Mouse (Mus musculus) heart, embryonic 11.5 days (tissue): ENCODE data around the gene Rnasek. TPM values are rescaled to one million over a fixed set of nuclear protein-coding genes. Genes with fewer than 3 reads are reported as not detected.

Source experiments
- ATAC-seq: fragments of 200-750 bp; cut with Nextera tagmentation; replicated peaks from 2 replicates; pipeline ENCODE4 v1.8.0; 2017; ENCODE audit warnings: moderate library complexity; ENCODE audit not compliant: insufficient number of reproducible peaks, low FRiP score, low TSS enrichment
- H3K27ac ChIP-seq: fragments of 300-500 bp; sonication (generic); 2 replicates; pipeline ENCODE4 v1.5.1; 2014; ENCODE audit warnings: mild to moderate bottlenecking, low read depth, low read length
- H3K27me3 ChIP-seq: fragments of 300-500 bp; sonication (generic); 2 replicates; pipeline ENCODE4 v1.6.1; 2014; ENCODE audit warnings: mild to moderate bottlenecking, low read length, mixed read lengths; ENCODE audit not compliant: control insufficient read depth, insufficient read depth
- H3K36me3 ChIP-seq: fragments of 300-500 bp; sonication (generic); 2 replicates; pipeline ENCODE4 v1.6.1; 2014; ENCODE audit warnings: mild to moderate bottlenecking, low read length, moderate library complexity, mixed read lengths; ENCODE audit not compliant: control insufficient read depth, insufficient read depth
- H3K4me1 ChIP-seq: fragments of 300-500 bp; sonication (generic); 2 replicates; pipeline ENCODE4 v1.6.1; 2014; ENCODE audit warnings: low read length; ENCODE audit not compliant: control insufficient read depth, insufficient read depth
- H3K4me2 ChIP-seq: fragments of 300-500 bp; sonication (generic); 2 replicates; pipeline ENCODE4 v1.6.1; 2014; ENCODE audit warnings: mild to moderate bottlenecking, moderate library complexity
- H3K4me3 ChIP-seq: fragments of 300-500 bp; sonication (generic); 2 replicates; pipeline ENCODE4 v1.5.1; 2014; ENCODE audit warnings: low read depth, low read length
- H3K9ac ChIP-seq: fragments of 300-500 bp; sonication (generic); 2 replicates; pipeline ENCODE4 v1.6.1; 2014; ENCODE audit warnings: mild to moderate bottlenecking, low read depth, low read length, moderate library complexity
- H3K9me3 ChIP-seq: fragments of 300-500 bp; sonication (generic); replicated peaks from 2 replicates; pipeline ENCODE4 v1.6.1; 2016; ENCODE audit warnings: low read length; ENCODE audit not compliant: control insufficient read depth
- WGBS: fragments of 180-500 bp; shearing (Covaris S2); extraction: QIAGEN DNeasy Blood & Tissue Kit; methylation state at CpG from one replicate; pipeline ENCODE4 v1.1.7; 2014; ENCODE audit not compliant: insufficient replicate concordance; 5-methylcytosine and 5-hydroxymethylcytosine counted together
- microRNA counts: library from miRNA; unstranded; fragments of <30 nt; microRNA quantifications from one replicate; lab custom pipeline; 2015
- microRNA-seq: library from miRNA; unstranded; fragments of <30 nt; microRNA quantifications from one replicate; pipeline ENCODE4, GENCODE M21; 2016; ENCODE audit warnings: borderline number of aligned reads
- polyA plus RNA-seq: library from polyadenylated mRNA; unstranded; fragments of >200 nt; fragmentation: Nextera tagmentation; extraction: Ambion mirVana; gene quantifications from 2 replicates; pipeline ENCODE4 v1.2.1, GENCODE M21; 2014

The Rnasek gene
- polyA plus RNA-seq, 1 experiment from 2014 or later, result 183 TPM

GRCm38 (mm10) chr11:70193354-70194285, 46.0 kb downstream of the Rnasek start:
- H3K36me3 ChIP-seq, result no peaks in the 10 kb centered on the region
- 53% methylated on average over 11 of the region's 11 CpGs for WGBS
- H3K9ac ChIP-seq, result no peak overlapping the region
- H3K27ac ChIP-seq, result no peak overlapping the region
- no peaks in the 10 kb centered on the region for H3K4me1 ChIP-seq
- ATAC-seq, result no peak
- H3K9me3 ChIP-seq, result no peaks in the 10 kb centered on the region
- H3K4me2 ChIP-seq, result no peak overlapping the region
- H3K4me3 ChIP-seq, result no peak overlapping the region
- H3K27me3 ChIP-seq, result no peaks in the 10 kb centered on the region

- no peaks in the 10 kb centered on the region for H3K9me3 ChIP-seq
- no peak overlapping the region for H3K4me3 ChIP-seq
- no peak overlapping the region for H3K4me2 ChIP-seq
- no peaks in the 10 kb centered on the region for H3K36me3 ChIP-seq
- H3K9ac ChIP-seq, result no peak overlapping the region
- WGBS, result 82% methylated on average over 4 of the region's 4 CpGs
- no peaks in the 10 kb centered on the region for H3K4me1 ChIP-seq
- H3K27me3 ChIP-seq, result no peaks in the 10 kb centered on the region
- ATAC-seq, result no peak
- H3K27ac ChIP-seq, result no peak overlapping the region
Observed at GRCm38 (mm10) chr11:70192157-70192556, 47.5 kb downstream of the Rnasek start.

- Histone ChIP-seq H3K4me2 (no peak overlapping the region), H3K27me3 (no peaks in the 10 kb centered on the region), H3K27ac (no peak overlapping the region), H3K9me3 (no peaks in the 10 kb centered on the region), H3K4me3 (no peak overlapping the region), H3K9ac (no peak overlapping the region), H3K4me1 (no peaks in the 10 kb centered on the region), H3K36me3 (no peaks in the 10 kb centered on the region)
- WGBS, result 81% methylated on average over 6 of the region's 6 CpGs
- ATAC-seq, result no peak
Observed at GRCm38 (mm10) chr11:70191188-70191587, 48.5 kb downstream of the Rnasek start.

- H3K4me1 ChIP-seq, result no peaks in the 10 kb centered on the region
- no peaks in the 10 kb centered on the region for H3K36me3 ChIP-seq
- ATAC-seq, result no peak
- H3K27me3 ChIP-seq, result no peaks in the 10 kb centered on the region
- H3K9ac ChIP-seq, result no peak overlapping the region
- no peak overlapping the region for H3K27ac ChIP-seq
- no peak overlapping the region for H3K4me3 ChIP-seq
- 85% methylated on average over 28 of the region's 28 CpGs for WGBS
- no peak overlapping the region for H3K4me2 ChIP-seq
- no peaks in the 10 kb centered on the region for H3K9me3 ChIP-seq
Observed at GRCm38 (mm10) chr11:70189319-70190134, 50.1 kb downstream of the Rnasek start.

MicroRNA genes within 50 kb of the gene (microRNA counts, 519-probe panel; counts per million panel counts)
- 2,180 counts per million, percentile 3 among the panel's probes with 10 or more counts for microRNA mmu-miR-195 (lab: Ali Mortazavi, UCI)
- microRNA mmu-miR-497 (lab: Ali Mortazavi, UCI), result 32.2 counts per million

Small RNA genes lying within 50 kb of the gene (microRNA-seq; reads per million reads assigned to microRNA genes)
- gene Mir195a, result 670 reads per million, percentile 82 among the genes with 10 or more reads in this experiment
- not detected for gene Mir497
- gene Mir497b, result not detected

Other genes with a start within 250 kb of the Rnasek start
- 481 and 489 TPM in 2 replicates for gene Gabarap, start 248.7 kb downstream of the Rnasek start, polyA plus RNA-seq
- gene Phf23, start 244.1 kb downstream of the Rnasek start, polyA plus RNA-seq, result 27.3 and 29.9 TPM in 2 replicates
- gene Dvl2, start 239.2 kb downstream of the Rnasek start, polyA plus RNA-seq, result 18.6 and 18.9 TPM in 2 replicates
- gene Acadvl, start 224.4 kb downstream of the Rnasek start, polyA plus RNA-seq, result 94.1 and 111 TPM in 2 replicates
- gene Dlg4, start 222.9 kb downstream of the Rnasek start, polyA plus RNA-seq, result 10.2 and 10.4 TPM in 2 replicates
- gene Asgr1, start 185.8 kb downstream of the Rnasek start, polyA plus RNA-seq, result 0.13 TPM in 1 of 2 replicates, not detected in the other
- gene Asgr2, start 147.2 kb downstream of the Rnasek start, polyA plus RNA-seq, result 0.57 TPM in 1 of 2 replicates, not detected in the other
- 0.17 and 0.29 TPM in 2 replicates for gene Mgl2, start 109.5 kb downstream of the Rnasek start, polyA plus RNA-seq
- gene Clec10a, start 83.6 kb downstream of the Rnasek start, polyA plus RNA-seq, result not detected in 2 replicates
- 0.36 and 0.39 TPM in 2 replicates for gene Slc16a11, start 27.1 kb downstream of the Rnasek start, polyA plus RNA-seq
- 7.6 and 7.8 TPM in 2 replicates for gene Slc16a13, start 18.8 kb downstream of the Rnasek start, polyA plus RNA-seq
- gene Bcl6b, start 10.0 kb downstream of the Rnasek start, polyA plus RNA-seq, result 11.9 and 13.0 TPM in 2 replicates
- gene 0610010K14Rik, start 1.9 kb downstream of the Rnasek start, polyA plus RNA-seq, result 129 and 132 TPM in 2 replicates
- gene Gm21988, start within 50 bp of the Rnasek start, polyA plus RNA-seq, result 7.7 and 9.3 TPM in 2 replicates
- gene Alox12, start 15.5 kb upstream of the Rnasek start, polyA plus RNA-seq, result 5.8 and 6.1 TPM in 2 replicates
- 0.11 TPM in 1 of 2 replicates, not detected in the other for gene Alox12e, start 82.8 kb upstream of the Rnasek start, polyA plus RNA-seq
- gene Alox15, start 112.2 kb upstream of the Rnasek start, polyA plus RNA-seq, result 0.06 TPM in 1 of 2 replicates, not detected in the other
- gene Pelp1, start 170.2 kb upstream of the Rnasek start, polyA plus RNA-seq, result 22.1 and 27.5 TPM in 2 replicates
- gene Arrb2, start 192.8 kb upstream of the Rnasek start, polyA plus RNA-seq, result 11.6 and 12.9 TPM in 2 replicates
- gene Med11, start 212.1 kb upstream of the Rnasek start, polyA plus RNA-seq, result 28.6 and 31.2 TPM in 2 replicates
- gene Zmynd15, start 219.6 kb upstream of the Rnasek start, polyA plus RNA-seq, result 1.1 and 1.9 TPM in 2 replicates
- 6.2 and 7.3 TPM in 2 replicates for gene Cxcl16, start 220.1 kb upstream of the Rnasek start, polyA plus RNA-seq